Mouse (Mus musculus) MEL (cell line): Measurements from ENCODE around the gene Rnaseh2c. TPM values are rescaled to one million over a fixed set of nuclear protein-coding genes. Genes with fewer than 3 reads are reported as not detected.
A peak's percentile ranks its signal among the peaks of the same experiment; 100 is the strongest.

ENCODE experiments used
- DNase-seq: peaks from one replicate; pipeline ENCODE4 v3.0.0; 2011; ENCODE audit warnings: low read depth, low spot score
- H3K27ac ChIP-seq: 2 replicates; pipeline ENCODE4 v1.5.1; 2012; ENCODE audit warnings: low read depth, mild to moderate bottlenecking, control low read depth, low read length, moderate library complexity; ENCODE audit not compliant: control insufficient read depth
- H3K27me3 ChIP-seq, 2 experiments: fragments of 150-350 bp in 1 of 2; sonication (generic) in 1 of 2; 2 replicates each; pipeline ENCODE4 v1.6.1; 2012; ENCODE audit warnings: low read length in 2 of 2, mild to moderate bottlenecking in 2 of 2, improper control_type of control experiment in 1 of 2, moderate library complexity in 1 of 2; ENCODE audit not compliant: insufficient read depth in 2 of 2, control insufficient read depth in 1 of 2
- H3K36me3 ChIP-seq, 2 experiments: 2 replicates each; pipeline ENCODE4 v1.6.1; 2012 to 2014; ENCODE audit warnings: low read length in 2 of 2, improper control_type of control experiment in 1 of 2, inconsistent platforms in 1 of 2, mild to moderate bottlenecking in 1 of 2; ENCODE audit not compliant: insufficient read depth in 2 of 2, control insufficient read depth in 1 of 2
- H3K4me1 ChIP-seq, 2 experiments: fragments of 150-350 bp in 1 of 2; sonication (generic) in 1 of 2; 2 replicates each; pipeline ENCODE4 v1.6.1; 2012; ENCODE audit warnings: low read length in 2 of 2, improper control_type of control experiment in 1 of 2, mild to moderate bottlenecking in 1 of 2; ENCODE audit not compliant: insufficient read depth in 2 of 2, control insufficient read depth in 1 of 2
- H3K4me3 ChIP-seq, 2 experiments: fragments of 150-350 bp in 1 of 2; sonication (generic) in 1 of 2; 2 replicates each; pipeline ENCODE4 v1.5.1; 2012; ENCODE audit warnings: low read depth in 2 of 2, low read length in 2 of 2, mild to moderate bottlenecking in 2 of 2, moderate library complexity in 2 of 2, control low read depth in 1 of 2, improper control_type of control experiment in 1 of 2; ENCODE audit not compliant: control insufficient read depth in 1 of 2, insufficient read depth in 1 of 2
- H3K79me2 ChIP-seq: 2 replicates; pipeline ENCODE4 v1.6.1; 2012; ENCODE audit warnings: mild to moderate bottlenecking, low read length, moderate library complexity; ENCODE audit not compliant: control insufficient read depth, poor library complexity, insufficient read depth
- H3K9ac ChIP-seq: 2 replicates; pipeline ENCODE4 v1.6.1; 2012; ENCODE audit warnings: low read depth, mild to moderate bottlenecking, control low read depth, low read length, moderate library complexity; ENCODE audit not compliant: control insufficient read depth, poor library complexity, severe bottlenecking
- H3K9me3 ChIP-seq: fragments of 150-350 bp; sonication (generic); replicated peaks from 2 replicates; pipeline ENCODE4 v1.6.1; 2012; ENCODE audit warnings: mild to moderate bottlenecking, low read length, improper control_type of control experiment, moderate library complexity; ENCODE audit not compliant: insufficient read depth
- BHLHE40 ChIP-seq: IDR thresholded peaks from 2 replicates; pipeline ENCODE4 v1.6.1; 2012; ENCODE audit warnings: low read depth, mild to moderate bottlenecking, inconsistent platforms, low read length, improper control_type of control experiment, borderline replicate concordance
- CHD1 ChIP-seq: IDR thresholded peaks from 2 replicates; pipeline ENCODE4 v1.6.1; 2012; ENCODE audit warnings: low read depth, mild to moderate bottlenecking, inconsistent platforms, low read length, improper control_type of control experiment
- CHD2 ChIP-seq: IDR thresholded peaks from 2 replicates; pipeline ENCODE4 v1.6.1; 2011; ENCODE audit warnings: low read length, improper control_type of control experiment
- CTCF ChIP-seq, 3 experiments: IDR thresholded peaks in 2 of 3; conservative IDR thresholded peaks in 1 of 3; 2 replicates each; pipeline ENCODE4 v1.5.1; 2011 to 2012; ENCODE audit warnings: low read length in 3 of 3, low read depth in 2 of 3, mild to moderate bottlenecking in 2 of 3, improper control_type of control experiment in 1 of 3, inconsistent platforms in 1 of 3, mixed read lengths in 1 of 3, moderate library complexity in 1 of 3; ENCODE audit not compliant: control insufficient read depth in 1 of 3, insufficient read depth in 1 of 3, poor library complexity in 1 of 3, severe bottlenecking in 1 of 3
- E2F4 ChIP-seq: IDR thresholded peaks from 2 replicates; pipeline ENCODE4 v1.6.1; 2011; ENCODE audit warnings: low read depth, low read length, improper control_type of control experiment, borderline replicate concordance
- ELF1 ChIP-seq: IDR thresholded peaks from 2 replicates; pipeline ENCODE4 v1.6.1; 2014; ENCODE audit warnings: low read depth, mild to moderate bottlenecking, inconsistent platforms, low read length, improper control_type of control experiment, moderate library complexity
- GABPA ChIP-seq: IDR thresholded peaks from 2 replicates; pipeline ENCODE4 v1.6.1; 2012; ENCODE audit warnings: low read depth, mild to moderate bottlenecking, inconsistent platforms, low read length, improper control_type of control experiment, moderate library complexity
- KAT2A ChIP-seq: conservative IDR thresholded peaks from 2 replicates; pipeline ENCODE4 v1.6.1; 2012; ENCODE audit warnings: low read depth, low read length, improper control_type of control experiment, inconsistent platforms
- MAFK ChIP-seq: IDR thresholded peaks from 2 replicates; pipeline ENCODE4 v1.6.1; 2011; ENCODE audit warnings: low read depth, mild to moderate bottlenecking, low read length, improper control_type of control experiment, borderline replicate concordance
- MAX ChIP-seq: IDR thresholded peaks from 2 replicates; pipeline ENCODE4 v1.6.1; 2011; ENCODE audit warnings: low read length, improper control_type of control experiment
- MEF2A ChIP-seq: IDR thresholded peaks from 2 replicates; pipeline ENCODE4 v1.6.1; 2014; ENCODE audit warnings: low read depth, mild to moderate bottlenecking, inconsistent platforms, low read length, improper control_type of control experiment; ENCODE audit not compliant: poor library complexity, insufficient replicate concordance, severe bottlenecking; ENCODE audit errors: extremely low read depth
- MXI1 ChIP-seq: IDR thresholded peaks from 2 replicates; pipeline ENCODE4 v1.6.1; 2011; ENCODE audit warnings: mild to moderate bottlenecking, low read depth, low read length, improper control_type of control experiment
- MYC ChIP-seq: IDR thresholded peaks from 2 replicates; pipeline ENCODE4 v1.6.1; 2011; ENCODE audit warnings: low read depth, mild to moderate bottlenecking, low read length, improper control_type of control experiment, moderate library complexity
- NRF1 ChIP-seq: IDR thresholded peaks from 2 replicates; pipeline ENCODE4 v1.6.1; 2014; ENCODE audit warnings: low read depth, mild to moderate bottlenecking, inconsistent platforms, low read length, improper control_type of control experiment, moderate library complexity; ENCODE audit not compliant: poor library complexity, insufficient read depth, severe bottlenecking
- POLR2AphosphoS5 ChIP-seq: IDR thresholded peaks from 2 replicates; pipeline ENCODE4 v1.6.1; 2012; ENCODE audit warnings: low read depth, borderline replicate concordance, mild to moderate bottlenecking, inconsistent platforms, low read length, moderate library complexity, mixed read lengths
- RCOR1 ChIP-seq: IDR thresholded peaks from 2 replicates; pipeline ENCODE4 v1.6.1; 2012; ENCODE audit warnings: low read depth, mild to moderate bottlenecking, inconsistent platforms, low read length, improper control_type of control experiment
- SMC3 ChIP-seq: IDR thresholded peaks from 2 replicates; pipeline ENCODE4 v1.6.1; 2011; ENCODE audit warnings: low read depth, low read length, improper control_type of control experiment
- TAL1 ChIP-seq: IDR thresholded peaks from 2 replicates; pipeline ENCODE4 v1.6.1; 2012; ENCODE audit warnings: mild to moderate bottlenecking, inconsistent platforms, low read length, moderate library complexity, mixed read lengths
- TCF12 ChIP-seq: IDR thresholded peaks from 2 replicates; pipeline ENCODE4 v1.6.1; 2014; ENCODE audit warnings: low read depth, mild to moderate bottlenecking, inconsistent platforms, low read length, improper control_type of control experiment, moderate library complexity
- UBTF ChIP-seq: IDR thresholded peaks from 2 replicates; pipeline ENCODE4 v1.6.1; 2012; ENCODE audit warnings: low read depth, mild to moderate bottlenecking, inconsistent platforms, low read length, improper control_type of control experiment, moderate library complexity, borderline replicate concordance; ENCODE audit not compliant: insufficient read depth
- USF1 ChIP-seq: IDR thresholded peaks from 2 replicates; pipeline ENCODE4 v1.6.1; 2014; ENCODE audit warnings: low read depth, mild to moderate bottlenecking, inconsistent platforms, low read length, improper control_type of control experiment, moderate library complexity
- USF2 ChIP-seq, 2 experiments: IDR thresholded peaks; 2 replicates each; pipeline ENCODE4 v1.6.1; 2011 to 2012; ENCODE audit warnings: improper control_type of control experiment in 2 of 2, low read length in 2 of 2, borderline replicate concordance in 1 of 2, inconsistent platforms in 1 of 2, low read depth in 1 of 2, mild to moderate bottlenecking in 1 of 2; ENCODE audit not compliant: insufficient read depth in 1 of 2
- ZC3H11A ChIP-seq: IDR thresholded peaks from 2 replicates; pipeline ENCODE4 v1.6.1; 2012; ENCODE audit warnings: low read depth, mild to moderate bottlenecking, inconsistent platforms, low read length, improper control_type of control experiment
- ZKSCAN1 ChIP-seq: IDR thresholded peaks from 2 replicates; pipeline ENCODE4 v1.6.1; 2012; ENCODE audit warnings: low read depth, mild to moderate bottlenecking, inconsistent platforms, low read length, improper control_type of control experiment, moderate library complexity
- polyA plus RNA-seq, 2 experiments: library from polyadenylated mRNA; stranded (reverse) in 1 of 2; unstranded in 1 of 2; fragments of >175 nt in 1 of 2; fragments of >200 nt in 1 of 2; gene quantifications; 2 replicates each; pipeline versions ENCODE4 v1.2.1 to v1.2.4; 2012; ENCODE audit warnings: low replicate concordance in 2 of 2, low read depth in 1 of 2; ENCODE audit not compliant: insufficient read length in 2 of 2, insufficient read depth in 1 of 2, missing spikeins in 1 of 2
- total RNA-seq: library from RNA; depleted of rRNA; stranded (reverse); fragments of 300-350 nt; gene quantifications from 2 replicates; pipeline ENCODE4 v1.2.3, GENCODE M21; 2012

The Rnaseh2c gene
- total and polyA plus RNA-seq, 3 experiments, result 109 to 165 TPM; not detected in 1

DNA sequence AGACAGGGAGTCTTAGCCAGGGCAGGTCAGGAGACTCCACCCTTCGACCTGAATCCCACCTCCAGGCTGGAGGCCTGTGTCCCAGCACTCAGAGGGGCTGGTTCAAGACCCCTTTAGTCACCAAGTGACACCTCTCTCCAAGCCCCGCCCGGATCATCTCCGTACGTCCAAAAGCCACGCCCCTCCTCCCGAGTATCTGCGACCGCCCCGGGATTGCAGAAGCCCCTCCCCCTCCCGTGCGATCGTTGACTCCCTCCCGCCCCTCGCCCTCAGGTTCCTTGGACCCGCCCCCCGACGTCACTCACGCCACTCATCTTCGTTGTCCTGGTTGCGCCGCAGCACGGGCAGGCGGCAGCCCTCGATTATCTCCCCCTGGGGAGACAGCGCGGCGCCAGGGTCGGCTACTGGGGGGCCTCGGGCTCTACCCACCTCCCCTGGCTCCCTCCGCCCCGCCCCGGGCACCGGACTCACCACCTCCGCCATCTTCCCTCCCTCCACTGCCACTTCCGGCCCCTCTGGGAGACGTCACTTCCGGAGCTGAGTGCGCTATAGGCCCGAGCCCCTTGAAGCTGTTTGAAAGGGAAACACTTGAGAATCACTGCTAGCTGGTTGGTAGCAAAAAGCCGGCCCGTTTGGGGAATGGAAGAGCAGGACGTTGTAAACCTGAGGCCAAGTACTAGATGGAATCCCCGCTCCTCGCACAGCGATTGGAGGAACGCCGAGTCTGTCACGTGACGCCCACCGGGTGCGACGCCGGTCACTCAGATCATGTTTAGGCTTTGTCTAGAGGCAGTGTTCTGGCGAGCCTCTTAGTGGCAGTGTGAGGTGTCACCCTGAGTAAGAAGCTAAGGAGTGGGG is 8.1 kb downstream of the Rnaseh2c start, which contains the start of gene Kat5 (continued):
- TF ChIP-seq E2F4 (peak; percentile 49; the same call in 1 of the 2 replicates), TAL1 (no peak), USF1 (peak; percentile 98), MXI1 (peak; percentile 93), ELF1 (peak; percentile 84)

DNA sequence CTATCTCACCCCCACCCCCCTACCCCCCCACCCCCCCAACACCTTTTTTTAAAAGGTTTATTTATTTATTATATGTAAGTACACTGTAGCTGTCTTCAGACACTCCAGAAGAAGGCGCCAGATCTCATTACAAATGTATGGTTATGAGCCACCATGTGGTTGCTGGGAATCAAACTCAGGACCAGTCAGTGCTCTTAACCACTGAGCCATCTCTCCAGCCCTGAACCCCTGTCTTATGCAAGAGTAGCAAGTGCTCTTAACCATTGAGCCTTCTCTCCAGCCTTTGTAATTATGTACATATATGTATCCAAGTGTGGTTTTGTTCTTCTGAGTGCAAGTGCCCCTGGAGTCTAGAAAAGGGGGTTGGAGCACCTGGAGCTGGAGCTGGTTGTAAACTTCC is 10.3 kb downstream of the Rnaseh2c start:
- H3K27me3 ChIP-seq, result no peaks in the 10 kb centered on the region
- H3K4me1 ChIP-seq, result peaks cover 11 to 33% of the 10 kb centered on the region in 2 experiments
- peaks cover 0 to 37% of the 10 kb centered on the region in 2 experiments; a peak in 2 of 4 replicates for H3K36me3 ChIP-seq
- DNase-seq, result peak; percentile 31
- peak overlapping the region; percentile 70; the same call in 1 of the 2 replicates for H3K27ac ChIP-seq
- peaks cover 7% of the 10 kb centered on the region for H3K79me2 ChIP-seq
- no peak overlapping the region for H3K4me3 ChIP-seq
- no peaks in the 10 kb centered on the region for H3K9me3 ChIP-seq
- TF ChIP-seq MAX (no peak; the same call in 1 of the 2 replicates), SMC3 (peak; percentile 11; the same call in 1 of the 2 replicates), CTCF (IDR thresholded peaks at IDR 0.05 in 2 of 3, conservative IDR thresholded peaks at IDR 0.05 in 1 of 3; ENCODE audit: control insufficient read depth in 1 of 3, insufficient read depth in 1 of 3, low read depth in 2 of 3, low read length in 3 of 3, poor library complexity in 1 of 3, severe bottlenecking in 1 of 3) (peak in 1 of 3 experiments; percentile 20; a peak in 2 of 6 replicates), ELF1 (no peak)
- no peak overlapping the region for H3K9ac ChIP-seq

DNA sequence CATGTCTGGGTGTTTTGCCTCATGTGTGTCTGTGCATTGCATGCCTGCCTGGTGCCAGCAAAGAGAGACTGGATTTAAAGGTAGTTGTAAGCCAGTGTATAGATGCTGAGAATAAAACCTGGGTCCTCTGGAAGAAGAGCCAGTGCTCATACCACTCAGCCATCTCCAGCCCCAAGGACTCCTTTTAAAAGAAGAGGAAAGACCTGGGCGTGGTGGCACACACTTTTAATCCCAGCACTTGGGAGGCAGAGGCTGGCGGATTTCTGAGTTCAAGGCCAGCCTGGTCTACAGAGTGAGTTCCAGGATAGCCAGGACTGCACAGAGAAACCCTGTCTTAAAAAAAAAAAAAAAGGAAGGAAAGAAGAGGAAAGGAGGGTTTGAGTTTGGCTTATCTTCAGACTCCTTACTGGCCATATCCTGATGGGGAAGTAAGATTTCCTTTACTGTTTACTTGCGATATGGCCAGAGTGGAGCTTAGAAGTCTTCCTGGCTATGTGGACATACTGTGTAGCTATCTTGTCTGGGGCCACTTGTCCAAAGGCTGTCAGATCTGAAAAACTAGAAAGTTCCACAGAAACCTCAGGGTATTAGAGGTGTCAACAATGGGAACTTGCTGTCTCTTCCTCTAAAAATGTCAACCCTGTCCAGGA is 11.2 kb downstream of the Rnaseh2c start:
- Histone ChIP-seq H3K4me1 (peaks cover 11 to 33% of the 10 kb centered on the region in 2 experiments), H3K79me2 (peaks cover 7% of the 10 kb centered on the region), H3K27ac (peak overlapping the region; percentile 78), H3K36me3 (peaks cover 0 to 37% of the 10 kb centered on the region in 2 experiments; a peak in 2 of 4 replicates), H3K9ac (no peak overlapping the region), H3K4me3 (no peak overlapping the region), H3K9me3 (no peaks in the 10 kb centered on the region), H3K27me3 (no peaks in the 10 kb centered on the region)
- peak; percentile 78 for DNase-seq
- TF ChIP-seq USF2 (IDR thresholded peaks at IDR 0.05; ENCODE audit: borderline replicate concordance in 1 of 2, insufficient read depth in 1 of 2, low read depth in 1 of 2, low read length in 2 of 2), result no peak
- peak; percentile 89 for TF ChIP-seq TAL1
- TF ChIP-seq POLR2AphosphoS5, result no peak
- TF ChIP-seq UBTF, result no peak
- no peak for TF ChIP-seq KAT2A
- no peak for TF ChIP-seq NRF1
- no peak for TF ChIP-seq USF1
- TF ChIP-seq MEF2A, result no peak
- no peak for TF ChIP-seq ZC3H11A
- no peak for TF ChIP-seq MYC
- TF ChIP-seq MAFK, result peak; percentile 56; the same call in 1 of the 2 replicates
- TF ChIP-seq TCF12, result peak; percentile 95
- 0 out of 2 replicates have a peak, but pooled peaks have one; percentile 6 for TF ChIP-seq BHLHE40
- peak; percentile 36; the same call in 1 of the 2 replicates for TF ChIP-seq ZKSCAN1
- TF ChIP-seq GABPA, result no peak
- TF ChIP-seq RCOR1, result peak; percentile 91
- no peak for TF ChIP-seq CHD1
- TF ChIP-seq CHD2, result no peak
- TF ChIP-seq ELF1, result 0 out of 2 replicates have a peak, but pooled peaks have one; percentile 0
